Mouse (Mus musculus) right cerebral cortex, postnatal 10 days (tissue): ENCODE measurements at regions not wholly inside any gene's neighbourhood (a gene's known extent, or its start where the extent isn't known, plus 50 kb on each side); places are given as distances from the start of the nearest gene placed in this dataset.
"Not testable (repeated sequence)": the region's sequence is repeated elsewhere in the genome, so short reads cannot be mapped to it uniquely, and the experiment has no call there.

Experiments
- DNase-seq, 2 experiments: peaks; one replicate each; pipeline ENCODE4 v3.0.0; 2021; ENCODE audit warnings: low spot score in 2 of 2

- DNase-seq = peak; percentile 37 to 38
Measured at GRCm38 (mm10) chr1:189156906-189157305, 149.3 kb upstream of the Kctd3 start.

GRCm38 (mm10) chr1:189154376-189154775 is 146.7 kb upstream of the Kctd3 start:
- no peak for DNase-seq

- no peak for DNase-seq
Measured at GRCm38 (mm10) chr1:189153150-189153549, 145.5 kb upstream of the Kctd3 start.

- no peak for DNase-seq
Measured at GRCm38 (mm10) chr1:189142982-189143451, 135.4 kb upstream of the Kctd3 start.

- no peak for DNase-seq
Measured at GRCm38 (mm10) chr1:189142551-189142950, 134.9 kb upstream of the Kctd3 start.

- no peak for DNase-seq
Measured at GRCm38 (mm10) chr1:189141694-189142093, 134.1 kb upstream of the Kctd3 start.

GRCm38 (mm10) chr1:189136731-189137385 is 129.2 kb upstream of the Kctd3 start:
- no peak for DNase-seq

GRCm38 (mm10) chr1:189135826-189136225 is 128.2 kb upstream of the Kctd3 start:
- DNase-seq = no peak

- DNase-seq = no peak
Measured at GRCm38 (mm10) chr1:189128706-189129105, 121.1 kb upstream of the Kctd3 start.

GRCm38 (mm10) chr1:189128246-189128645 is 120.6 kb upstream of the Kctd3 start:
- DNase-seq = not testable (repeated sequence)

GRCm38 (mm10) chr1:189127367-189127766 is 119.7 kb upstream of the Kctd3 start:
- DNase-seq = no peak

- no peak for DNase-seq
Measured at GRCm38 (mm10) chr1:189119941-189120735, 112.5 kb upstream of the Kctd3 start.

GRCm38 (mm10) chr1:189119005-189119404 is 111.4 kb upstream of the Kctd3 start:
- not testable (repeated sequence) for DNase-seq

- DNase-seq = no peak
Measured at GRCm38 (mm10) chr1:189118582-189118981, 110.9 kb upstream of the Kctd3 start.

- no peak for DNase-seq
Measured at GRCm38 (mm10) chr1:189115914-189116313, 108.3 kb upstream of the Kctd3 start.

GRCm38 (mm10) chr1:189115279-189115678 is 107.6 kb upstream of the Kctd3 start:
- no peak for DNase-seq

GRCm38 (mm10) chr1:189108260-189109035 is 100.8 kb upstream of the Kctd3 start:
- no peak for DNase-seq

- DNase-seq = peak; percentile 62 to 64
Measured at GRCm38 (mm10) chr1:189107841-189108240, 100.2 kb upstream of the Kctd3 start.

GRCm38 (mm10) chr1:189107156-189107555 is 99.5 kb upstream of the Kctd3 start:
- DNase-seq = no peak

GRCm38 (mm10) chr1:189105276-189105675 is 97.6 kb upstream of the Kctd3 start:
- DNase-seq = no peak

GRCm38 (mm10) chr1:189102781-189103180 is 95.1 kb upstream of the Kctd3 start:
- DNase-seq = no peak

- no peak for DNase-seq
Measured at GRCm38 (mm10) chr1:189099121-189099520, 91.5 kb upstream of the Kctd3 start.
